Mouse (Mus musculus) liver, postnatal 0 days (tissue): ENCODE measurements around the gene Psmb4. TPM values are rescaled to one million over a fixed set of nuclear protein-coding genes. Genes with fewer than 3 reads are reported as not detected.

ENCODE experiments used
- ATAC-seq: fragments of 200-750 bp; cut with Nextera tagmentation; 2 replicates; pipeline ENCODE4 v1.8.0; 2017; ENCODE audit warnings: mild to moderate bottlenecking, moderate library complexity
- DNase-seq: peaks from one replicate; pipeline ENCODE4 v3.0.0-alpha.2; 2016
- H3K27ac ChIP-seq: fragments of 300-500 bp; sonication (generic); 2 replicates; pipeline ENCODE4 v1.5.1; 2014; ENCODE audit warnings: antibody characterized with exemption, moderate library complexity, mild to moderate bottlenecking, low read depth
- H3K27me3 ChIP-seq: fragments of 300-500 bp; sonication (generic); 2 replicates; pipeline ENCODE4 v1.6.1; 2014; ENCODE audit warnings: low read length, control low read depth, mixed read lengths; ENCODE audit not compliant: insufficient read depth
- H3K36me3 ChIP-seq: fragments of 300-500 bp; sonication (generic); replicated peaks from 2 replicates; pipeline ENCODE4 v1.6.1; 2014; ENCODE audit warnings: mild to moderate bottlenecking, control low read depth, low read length, moderate library complexity, mixed read lengths; ENCODE audit not compliant: insufficient read depth
- H3K4me1 ChIP-seq: fragments of 300-500 bp; sonication (generic); 2 replicates; pipeline ENCODE4 v1.6.1; 2014; ENCODE audit warnings: antibody characterized with exemption, mild to moderate bottlenecking, control low read depth; ENCODE audit not compliant: insufficient read depth
- H3K4me2 ChIP-seq: fragments of 300-500 bp; sonication (generic); 2 replicates; pipeline ENCODE4 v1.6.1; 2014; ENCODE audit warnings: low read depth, mild to moderate bottlenecking, low read length, moderate library complexity, mixed read lengths
- H3K4me3 ChIP-seq: fragments of 300-500 bp; sonication (generic); 2 replicates; pipeline ENCODE4 v1.5.1; 2014; ENCODE audit warnings: low read depth, low read length
- H3K9ac ChIP-seq: fragments of 300-500 bp; sonication (generic); replicated peaks from 2 replicates; pipeline ENCODE4 v1.6.1; 2014; ENCODE audit warnings: mild to moderate bottlenecking, moderate library complexity
- H3K9me3 ChIP-seq: fragments of 300-500 bp; sonication (generic); 2 replicates; pipeline ENCODE4 v1.6.1; 2016; ENCODE audit warnings: mild to moderate bottlenecking, control low read depth, low read length, mixed read lengths
- CTCF ChIP-seq: sonication (generic); IDR thresholded peaks from 2 replicates; pipeline ENCODE4 v1.5.1; 2016; ENCODE audit warnings: antibody characterized with exemption, low read depth
- EP300 ChIP-seq: IDR thresholded peaks from 2 replicates; pipeline ENCODE4 v1.6.1; 2016; ENCODE audit warnings: antibody characterized with exemption, low read depth, mild to moderate bottlenecking
- WGBS: fragments of 180-500 bp; shearing (Covaris S2); extraction: QIAGEN DNeasy Blood & Tissue Kit; methylation state at CpG from one replicate; pipeline ENCODE4 v1.1.7; 2014; ENCODE audit not compliant: insufficient replicate concordance; 5-methylcytosine and 5-hydroxymethylcytosine counted together
- polyA plus RNA-seq: library from polyadenylated mRNA; unstranded; fragments of >200 nt; fragmentation: Nextera tagmentation; extraction: Ambion mirVana; gene quantifications from 2 replicates; pipeline ENCODE4 v1.2.1, GENCODE M21; 2015

The Psmb4 gene
- polyA plus RNA-seq, 1 experiment from 2014 or later, result 174 TPM

DNA sequence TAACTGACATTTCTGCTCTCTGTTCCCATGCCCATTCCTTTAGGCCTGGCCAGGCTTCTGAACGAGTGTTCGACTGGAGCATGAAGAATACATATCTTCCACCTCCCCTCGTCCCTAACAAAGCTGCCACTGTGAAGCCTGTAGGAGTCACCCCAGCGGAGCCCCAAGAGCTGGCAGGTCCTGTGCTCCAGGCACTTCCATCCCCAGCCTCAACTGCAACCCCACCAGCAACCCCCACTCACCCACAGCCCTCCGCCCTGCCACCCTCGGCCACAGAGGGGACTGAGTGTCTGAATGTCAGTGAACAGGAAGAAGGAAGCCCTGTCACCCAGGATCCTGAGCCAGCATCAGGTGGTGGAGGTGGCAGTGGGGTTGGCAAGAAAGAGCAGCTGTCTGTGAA, 8.1 kb downstream of the Psmb4 start:
- WGBS, result 88% methylated on average over 6 of the region's 6 CpGs
- H3K36me3 ChIP-seq, result peaks cover 90% of the 10 kb centered on the region
- no peak overlapping the region for H3K4me3 ChIP-seq
- no peak overlapping the region for H3K27ac ChIP-seq
- DNase-seq, result no peak
- no peak for ATAC-seq
- H3K9me3 ChIP-seq, result no peaks in the 10 kb centered on the region
- no peaks in the 10 kb centered on the region for H3K4me1 ChIP-seq
- TF ChIP-seq CTCF (no peak), EP300 (no peak)
- H3K9ac ChIP-seq, result no peak overlapping the region
- H3K27me3 ChIP-seq, result no peaks in the 10 kb centered on the region
- H3K4me2 ChIP-seq, result no peak overlapping the region

DNA sequence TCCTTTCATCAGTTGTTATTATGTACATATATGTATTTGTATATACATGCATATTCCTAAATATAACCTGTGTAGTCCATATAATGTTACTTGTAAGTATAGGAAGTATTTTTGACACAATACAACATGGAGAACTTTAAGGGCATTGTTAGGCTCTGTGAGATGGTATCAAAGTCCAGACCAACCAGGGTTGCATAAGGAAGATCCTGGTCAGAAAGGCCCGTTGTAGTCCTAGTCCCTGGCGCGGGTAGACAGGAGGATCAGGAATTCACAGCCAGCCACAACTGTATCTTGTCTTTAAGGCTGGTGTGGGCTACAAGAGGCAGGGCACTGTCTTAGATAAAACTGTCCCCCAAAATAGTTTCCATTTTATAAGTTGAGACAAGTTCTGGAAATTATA, 17.8 kb downstream of the Psmb4 start:
- no peak for ATAC-seq
- Histone ChIP-seq H3K9ac (no peak overlapping the region), H3K36me3 (peaks cover 55% of the 10 kb centered on the region), H3K9me3 (no peaks in the 10 kb centered on the region), H3K4me3 (no peak overlapping the region), H3K4me1 (no peaks in the 10 kb centered on the region), H3K27me3 (no peaks in the 10 kb centered on the region), H3K27ac (no peak overlapping the region), H3K4me2 (no peak overlapping the region)
- no peak for DNase-seq
- 73% methylated on average over 3 of the region's 3 CpGs for WGBS
- no peak for TF ChIP-seq EP300
- TF ChIP-seq CTCF, result no peak

DNA sequence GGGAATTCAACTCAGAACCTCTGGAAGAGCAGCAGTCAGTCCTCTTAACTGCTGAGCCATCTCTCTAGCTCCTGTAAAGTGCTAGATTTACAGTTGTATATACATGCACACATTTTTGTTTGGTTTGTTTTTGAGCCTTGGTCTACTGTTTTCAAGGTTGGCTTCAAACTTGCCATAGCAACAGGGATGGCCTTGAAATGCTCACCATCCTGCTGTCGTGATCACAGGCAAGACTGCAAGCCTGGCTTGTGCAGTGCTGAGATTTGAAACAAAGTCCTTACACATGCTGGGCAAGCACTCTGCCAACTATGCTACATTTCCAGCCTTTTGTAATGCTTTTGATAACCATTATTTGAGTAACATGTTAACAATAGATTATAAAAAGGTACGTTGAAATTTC, 27.3 kb downstream of the Psmb4 start:
- TF ChIP-seq CTCF (no peak), EP300 (no peak)
- Histone ChIP-seq H3K27me3 (no peaks in the 10 kb centered on the region), H3K27ac (no peak overlapping the region), H3K4me3 (no peak overlapping the region), H3K9ac (no peak overlapping the region), H3K4me2 (no peak overlapping the region), H3K9me3 (no peaks in the 10 kb centered on the region), H3K36me3 (peaks cover 45% of the 10 kb centered on the region), H3K4me1 (no peaks in the 10 kb centered on the region)
- no peak for ATAC-seq
- WGBS, result 78% methylated on average over 2 of the region's 2 CpGs
- DNase-seq, result no peak

DNA sequence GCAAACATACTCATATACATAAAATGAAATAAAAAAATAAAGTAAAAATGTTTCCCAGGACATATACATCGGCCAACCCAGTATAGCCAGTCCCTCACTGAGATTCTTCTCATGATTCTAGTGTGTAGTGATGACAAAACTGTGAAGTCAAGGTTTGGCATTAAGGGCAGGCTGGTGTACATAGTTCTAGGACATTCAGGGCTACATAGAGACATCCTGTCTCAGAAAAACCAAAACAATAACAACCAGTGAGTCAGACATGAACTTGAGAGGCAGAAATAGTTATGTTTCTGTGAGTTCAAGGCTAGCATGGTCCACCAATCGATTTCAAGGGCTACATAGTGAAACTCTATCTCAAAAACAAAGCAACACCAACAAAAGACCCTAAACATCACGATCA, 34.5 kb downstream of the Psmb4 start:
- TF ChIP-seq EP300, result no peak
- TF ChIP-seq CTCF, result no peak
- ATAC-seq, result peak; percentile 59
- H3K36me3 ChIP-seq, result peaks cover 15% of the 10 kb centered on the region

DNA sequence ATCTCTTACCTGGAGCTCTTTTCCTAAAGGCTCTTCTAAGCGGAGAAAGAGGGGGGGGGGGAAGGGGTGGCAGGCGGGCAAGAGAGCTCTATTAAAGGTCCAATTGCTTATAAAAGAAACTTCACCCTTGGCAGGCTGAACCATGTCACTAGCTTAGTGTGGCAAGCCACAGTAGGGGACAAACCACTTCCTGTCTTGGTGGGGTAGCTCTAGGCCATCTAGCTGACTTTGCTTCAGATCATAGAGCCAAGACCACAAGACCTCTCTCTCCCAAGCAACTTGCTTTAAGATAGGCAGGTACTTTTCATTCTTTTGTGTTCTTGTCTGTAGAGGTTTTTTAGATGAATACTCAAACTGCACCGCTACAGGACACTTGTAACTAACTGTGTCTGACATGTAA, 35.0 kb downstream of the Psmb4 start:
- WGBS, result 33% methylated on average over 3 of the region's 3 CpGs
- Histone ChIP-seq H3K9ac (no peak overlapping the region), H3K9me3 (no peaks in the 10 kb centered on the region), H3K4me3 (no peak overlapping the region), H3K4me2 (no peak overlapping the region), H3K4me1 (0 out of 2 replicates have a peak, but pooled peaks cover 3% of the 10 kb centered on the region), H3K27me3 (no peaks in the 10 kb centered on the region), H3K27ac (no peak overlapping the region), H3K36me3 (peaks cover 10% of the 10 kb centered on the region)
- DNase-seq (peak; percentile 19), ATAC-seq (0 out of 2 replicates have a peak, but pooled peaks have one; percentile 33)
- TF ChIP-seq EP300 (no peak), CTCF (no peak)

More for the DNA sequence above, 34.5 kb downstream of the Psmb4 start:
- Histone ChIP-seq H3K4me2 (no peak overlapping the region), H3K4me3 (no peak overlapping the region), H3K27me3 (no peaks in the 10 kb centered on the region), H3K9ac (no peak overlapping the region), H3K4me1 (0 out of 2 replicates have a peak, but pooled peaks cover 3% of the 10 kb centered on the region), H3K9me3 (no peaks in the 10 kb centered on the region), H3K27ac (no peak overlapping the region)
- WGBS, result 77% methylated on average over 3 of the region's 3 CpGs
- DNase-seq, result no peak

DNA sequence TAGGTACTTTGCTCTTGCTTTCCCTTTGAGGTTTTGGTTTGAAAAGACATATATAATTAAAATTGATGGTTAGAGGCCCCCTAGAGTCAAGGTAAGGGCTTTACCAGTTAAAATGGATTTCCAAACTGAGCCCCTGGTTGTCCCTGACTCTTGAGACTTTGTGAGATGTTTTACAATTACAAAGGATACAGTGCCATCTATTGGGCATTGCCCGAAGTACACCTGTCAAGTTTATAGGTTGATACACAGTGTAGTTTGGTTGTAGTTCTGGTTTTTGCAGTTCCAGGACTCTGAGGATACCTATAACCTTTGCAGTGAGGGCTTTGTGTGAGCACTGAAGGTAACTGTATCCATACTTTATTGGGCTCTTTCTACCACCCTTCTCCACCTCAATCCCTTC, 37.4 kb downstream of the Psmb4 start:
- Histone ChIP-seq H3K27ac (no peak overlapping the region), H3K27me3 (no peaks in the 10 kb centered on the region), H3K4me2 (no peak overlapping the region), H3K4me3 (no peak overlapping the region), H3K9me3 (no peaks in the 10 kb centered on the region), H3K4me1 (0 out of 2 replicates have a peak, but pooled peaks cover 3% of the 10 kb centered on the region), H3K9ac (no peak overlapping the region), H3K36me3 (no peaks in the 10 kb centered on the region; the same call in 1 of the 2 replicates)
- 11% methylated on average over 1 of the region's 1 CpGs for WGBS
- no peak for TF ChIP-seq EP300
- peak; percentile 77 for TF ChIP-seq CTCF
- DNase-seq (peak; percentile 73), ATAC-seq (no peak)

DNA sequence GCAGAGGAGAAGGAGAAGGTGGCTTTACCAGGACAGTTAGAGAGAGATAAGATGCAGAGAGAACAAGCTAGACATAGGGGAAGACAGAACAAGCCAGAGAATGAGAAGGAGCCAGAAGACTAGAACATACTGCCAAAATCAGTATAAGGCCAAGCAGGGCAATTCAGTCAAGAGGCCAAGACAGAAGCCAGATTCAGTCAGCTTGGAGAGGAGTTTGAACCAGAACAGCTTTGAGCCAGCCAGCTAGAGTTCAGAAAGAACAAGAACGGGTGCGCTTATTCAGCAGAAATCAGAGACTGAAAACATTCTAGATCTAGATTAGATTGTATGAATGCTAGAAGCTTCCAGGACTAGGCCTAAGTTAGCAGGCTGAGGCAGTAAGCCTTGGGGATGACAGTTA, 39.4 kb downstream of the Psmb4 start:
- no peak for DNase-seq
- H3K4me1 ChIP-seq, result peaks cover 3% of the 10 kb centered on the region; the same call in 1 of the 2 replicates
- H3K27ac ChIP-seq, result no peak overlapping the region
- no peaks in the 10 kb centered on the region for H3K36me3 ChIP-seq
- no peak for TF ChIP-seq EP300
- no peak for TF ChIP-seq CTCF
- H3K27me3 ChIP-seq, result no peaks in the 10 kb centered on the region
- 75% methylated on average over 2 of the region's 2 CpGs for WGBS
- ATAC-seq, result no peak
- H3K4me2 ChIP-seq, result no peak overlapping the region
- H3K9ac ChIP-seq, result no peak overlapping the region
- H3K9me3 ChIP-seq, result no peaks in the 10 kb centered on the region
- H3K4me3 ChIP-seq, result no peak overlapping the region
